Mouse (Mus musculus) urinary bladder, postnatal 4 days (tissue): Measurements from ENCODE around the gene Treml4.
A peak's percentile ranks its signal among the peaks of the same experiment; 100 is the strongest.

ENCODE experiments used
- DNase-seq, 2 experiments: peaks; one replicate each; pipeline ENCODE4 v3.0.0; 2021 to 2022; ENCODE audit warnings: low spot score in 2 of 2

Treml4 gene

GRCm38 (mm10) chr17:48263741-48264362, at the start of gene Treml4:
Gene Treml4, plus strand, starts transcription at chr17:48264295.
- no peak for DNase-seq

- peak in 1 of 2 experiments; percentile 4 for DNase-seq
Observed at GRCm38 (mm10) chr17:48215429-48215828, 48.7 kb upstream of the Treml4 start.

- peak in 1 of 2 experiments; percentile 50 for DNase-seq
Observed at GRCm38 (mm10) chr17:48230680-48231079, 33.4 kb upstream of the Treml4 start.

GRCm38 (mm10) chr17:48232518-48232917, 31.6 kb upstream of the Treml4 start, which contains the start of gene Trem1:
Gene Trem1, plus strand, starts transcription at chr17:48232768.
- peak in 1 of 2 experiments; percentile 5 for DNase-seq

GRCm38 (mm10) chr17:48233789-48234188, 30.3 kb upstream of the Treml4 start:
- peak in 1 of 2 experiments; percentile 10 for DNase-seq

GRCm38 (mm10) chr17:48234550-48234949, 29.5 kb upstream of the Treml4 start:
- DNase-seq, result peak in 1 of 2 experiments; percentile 1

GRCm38 (mm10) chr17:48235773-48236370, 28.2 kb upstream of the Treml4 start:
- DNase-seq, result peak in 1 of 2 experiments; percentile 32

- DNase-seq, result peak in 1 of 2 experiments; percentile 54
Observed at GRCm38 (mm10) chr17:48237621-48238020, 26.5 kb upstream of the Treml4 start.

GRCm38 (mm10) chr17:48247221-48247928, 16.7 kb upstream of the Treml4 start, which contains the start of gene Trem3:
Gene Trem3, plus strand, starts transcription at chr17:48247777.
- peak; percentile 11 to 58 for DNase-seq

- no peak for DNase-seq
Observed at GRCm38 (mm10) chr17:48249039-48249438, 15.1 kb upstream of the Treml4 start.

- peak in 1 of 2 experiments; percentile 57 for DNase-seq
Observed at GRCm38 (mm10) chr17:48249501-48249900, 14.6 kb upstream of the Treml4 start.

- DNase-seq, result no peak
Observed at GRCm38 (mm10) chr17:48250631-48251030, 13.5 kb upstream of the Treml4 start.

- no peak for DNase-seq
Observed at GRCm38 (mm10) chr17:48256575-48256974, 7.5 kb upstream of the Treml4 start.

- DNase-seq, result no peak
Observed at GRCm38 (mm10) chr17:48261868-48262267, 2.2 kb upstream of the Treml4 start.

- no peak for DNase-seq
Observed at GRCm38 (mm10) chr17:48264662-48265061, 567 bp downstream of the Treml4 start.

GRCm38 (mm10) chr17:48266138-48266537, 2.0 kb downstream of the Treml4 start:
- no peak for DNase-seq

- DNase-seq, result no peak
Observed at GRCm38 (mm10) chr17:48266610-48267304, 2.7 kb downstream of the Treml4 start.

GRCm38 (mm10) chr17:48267591-48267990, 3.5 kb downstream of the Treml4 start:
- no peak for DNase-seq

GRCm38 (mm10) chr17:48268276-48268675, 4.2 kb downstream of the Treml4 start:
- DNase-seq, result no peak

GRCm38 (mm10) chr17:48269833-48270232, 5.7 kb downstream of the Treml4 start:
- DNase-seq, result no peak

- DNase-seq, result no peak
Observed at GRCm38 (mm10) chr17:48272158-48272557, 8.1 kb downstream of the Treml4 start.

GRCm38 (mm10) chr17:48272598-48272997, 8.5 kb downstream of the Treml4 start:
- no peak for DNase-seq
